Mouse (Mus musculus): ENCODE data around the gene Slc9a3.

Gene Slc9a3

DNA sequence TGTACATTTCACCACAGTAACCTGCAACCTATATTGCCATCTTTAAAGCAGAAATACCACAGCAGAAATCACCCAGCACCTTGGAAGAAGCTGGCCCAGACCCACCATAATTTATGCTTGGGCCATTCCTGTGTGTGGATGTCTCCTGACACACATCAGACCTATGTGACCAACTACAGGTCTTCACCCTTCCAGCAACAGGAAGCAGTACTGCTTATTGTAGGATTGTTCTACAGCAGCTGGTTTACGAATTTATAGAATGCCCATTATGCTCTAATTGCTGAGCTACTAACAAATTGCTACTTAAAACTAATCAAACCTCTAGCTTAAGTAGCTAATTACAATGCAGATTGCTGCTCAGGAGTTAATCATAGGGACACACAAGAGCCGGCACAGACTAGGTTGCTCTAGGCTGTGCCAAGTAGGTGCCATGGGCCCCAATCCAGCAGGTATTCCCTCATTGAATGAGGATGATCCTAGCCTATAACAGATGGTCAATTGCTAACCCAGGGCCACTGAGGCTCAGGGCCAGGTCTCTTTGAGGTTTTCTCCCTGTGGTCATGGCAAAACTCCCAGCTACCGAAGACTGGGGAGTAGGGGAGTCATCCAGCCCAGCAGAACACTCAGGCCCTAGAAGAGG, 24.8 kb downstream of the Slc9a3 start:
- DNase-seq (ENCODE audit: low spot score in 2 of 2) = no peak

DNA sequence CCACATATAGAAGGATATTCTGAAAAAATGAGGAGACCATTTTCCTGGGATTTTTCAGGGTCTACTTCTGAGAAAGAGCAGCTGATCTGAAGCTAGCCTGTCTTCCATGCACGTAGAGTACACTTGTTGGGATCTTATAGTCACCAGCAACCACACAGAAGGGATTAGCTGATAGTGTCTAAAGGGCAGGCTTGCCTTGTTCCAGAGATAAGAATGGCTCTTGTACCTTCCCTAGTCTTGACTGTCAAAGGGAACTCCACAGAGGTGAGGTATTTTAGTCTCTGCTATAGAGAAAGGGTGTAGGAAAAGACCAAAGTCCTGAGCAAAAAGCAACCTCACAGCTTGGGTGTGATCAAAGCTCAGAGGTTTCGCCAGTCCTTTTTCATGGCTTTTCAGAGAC, 26.1 kb downstream of the Slc9a3 start:
- no peak for DNase-seq (ENCODE audit: low spot score in 2 of 2)

DNA sequence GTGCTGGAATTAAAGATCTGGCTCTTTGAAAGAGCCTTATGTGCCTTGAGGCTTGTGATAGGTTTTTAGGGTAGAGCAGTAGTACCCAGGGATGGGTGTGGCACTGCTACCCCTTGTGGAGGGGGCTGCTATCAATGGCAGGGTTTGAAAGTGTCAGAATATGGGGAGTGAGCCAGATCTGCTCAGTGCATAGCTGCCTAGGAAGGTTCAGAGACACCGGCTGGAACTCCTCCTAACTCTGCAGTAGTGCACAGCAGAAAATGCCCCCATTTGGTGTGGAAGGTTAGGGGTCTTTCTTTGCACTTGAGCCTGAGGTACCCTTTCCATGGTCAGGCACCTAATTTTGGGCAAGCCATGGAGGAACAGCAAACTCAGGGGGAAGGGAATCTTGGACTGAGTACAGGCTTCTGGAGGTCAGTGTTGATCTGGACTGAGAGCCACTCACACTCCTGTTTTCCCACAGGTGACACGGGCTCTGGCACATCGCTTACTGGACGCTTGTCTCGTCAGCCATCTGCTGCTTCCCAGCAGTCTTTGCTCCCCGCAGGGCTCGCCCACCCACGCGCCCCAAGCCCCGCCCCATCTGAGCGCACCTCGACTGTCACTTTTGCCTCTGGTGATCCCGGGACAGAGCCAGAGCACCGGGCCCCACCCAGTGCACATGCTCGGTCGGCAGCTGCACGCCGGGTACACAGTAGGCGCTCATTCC, 45.2 kb downstream of the Slc9a3 start:
- peak in 1 of 2 experiments; percentile 17 for DNase-seq (ENCODE audit: low spot score in 2 of 2)

DNA sequence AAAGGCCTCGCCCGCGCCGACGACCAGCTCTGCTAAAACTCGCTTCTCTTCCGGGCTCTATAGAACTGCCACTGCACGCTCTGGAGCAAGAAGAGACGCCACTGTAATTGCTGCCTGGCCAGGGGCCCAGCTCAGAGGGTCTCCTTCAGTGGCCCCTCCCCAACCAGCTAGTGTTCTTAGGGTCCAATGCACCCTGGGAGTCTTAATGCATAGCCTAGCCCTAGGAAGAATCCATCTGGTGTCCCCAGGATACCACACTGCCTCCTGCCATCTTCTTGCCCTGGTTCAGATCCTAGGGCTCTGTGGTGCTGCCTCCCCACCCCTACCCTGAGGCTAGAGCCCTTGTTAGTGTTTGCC, 45.8 kb downstream of the Slc9a3 start:
- DNase-seq (ENCODE audit: low spot score in 2 of 2) = no peak

DNA sequence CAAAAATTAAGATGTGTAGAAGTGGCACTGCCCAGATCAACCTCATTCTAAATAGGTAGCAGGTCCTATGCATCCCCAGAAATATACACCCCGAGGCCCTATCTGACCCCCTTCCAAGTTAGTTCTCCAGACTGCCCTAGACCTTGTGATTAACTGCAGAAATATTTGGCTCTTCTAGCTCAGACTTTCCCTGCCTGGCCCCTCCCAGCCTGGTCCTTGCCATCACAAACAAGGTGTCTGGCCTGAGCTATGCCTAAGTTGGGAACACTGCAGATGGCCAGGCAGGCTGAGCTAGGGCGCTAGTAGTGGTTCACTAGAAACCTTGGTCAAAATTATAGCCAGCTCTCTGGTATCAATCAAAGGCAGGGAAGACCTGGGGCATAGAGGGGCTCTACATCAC, 46.2 kb downstream of the Slc9a3 start:
- no peak for DNase-seq (ENCODE audit: low spot score in 2 of 2)

DNA sequence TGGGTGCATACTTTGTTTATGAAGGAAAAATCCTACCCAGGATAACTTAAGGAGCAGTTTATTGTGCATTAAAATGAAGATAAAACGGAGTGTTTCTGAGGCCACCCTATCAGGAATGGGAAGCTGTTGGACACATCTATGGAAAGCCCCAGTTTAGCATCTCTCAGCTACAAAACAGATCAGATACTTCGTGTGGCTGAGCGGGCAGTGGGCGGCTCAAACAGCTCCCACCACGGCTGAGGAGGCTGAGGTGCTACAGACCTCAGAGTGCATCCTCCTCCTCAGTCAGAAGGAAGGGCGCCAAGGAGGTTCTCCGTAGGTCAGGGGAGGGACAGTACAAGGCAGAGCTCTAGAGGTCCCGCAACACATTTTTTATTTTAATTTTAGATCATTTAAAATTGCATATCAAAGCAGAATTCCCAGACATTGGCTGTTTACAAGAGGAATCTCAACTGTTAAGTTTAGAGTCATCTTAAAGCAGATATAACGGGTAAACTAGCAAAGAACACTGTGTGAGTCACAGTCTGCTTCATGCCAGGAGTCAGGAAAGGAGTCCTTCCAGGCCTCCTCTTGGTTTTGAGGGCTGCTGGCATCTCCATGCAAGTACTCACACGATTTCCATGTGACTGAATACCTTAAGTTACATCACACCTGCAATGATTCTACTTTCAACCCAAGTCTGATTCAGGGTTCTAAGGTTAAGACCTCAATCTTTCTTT, 48.3 kb downstream of the Slc9a3 start:
- no peak for DNase-seq (ENCODE audit: low spot score in 2 of 2)

DNA sequence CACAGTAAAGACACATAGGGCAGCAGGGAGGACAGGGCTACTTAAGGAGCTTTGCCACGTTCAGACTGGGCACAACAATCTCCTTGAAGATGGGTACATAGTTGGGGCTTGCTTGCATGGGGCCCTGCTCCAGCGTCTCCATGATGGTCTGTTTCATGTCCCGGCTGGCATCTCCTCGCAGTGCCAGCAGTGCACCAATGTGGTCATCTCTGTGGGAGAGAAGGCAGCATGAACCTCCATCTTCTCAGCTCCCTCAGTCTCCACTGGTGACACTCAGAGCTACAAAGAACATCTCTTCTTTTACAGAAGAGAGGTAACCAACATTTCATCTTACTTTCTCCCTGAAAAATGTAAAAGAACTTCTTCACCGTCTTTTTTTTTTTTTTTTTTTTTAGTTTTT, 50.8 kb downstream of the Slc9a3 start:
- no peak for DNase-seq (ENCODE audit: low spot score in 2 of 2)

DNA sequence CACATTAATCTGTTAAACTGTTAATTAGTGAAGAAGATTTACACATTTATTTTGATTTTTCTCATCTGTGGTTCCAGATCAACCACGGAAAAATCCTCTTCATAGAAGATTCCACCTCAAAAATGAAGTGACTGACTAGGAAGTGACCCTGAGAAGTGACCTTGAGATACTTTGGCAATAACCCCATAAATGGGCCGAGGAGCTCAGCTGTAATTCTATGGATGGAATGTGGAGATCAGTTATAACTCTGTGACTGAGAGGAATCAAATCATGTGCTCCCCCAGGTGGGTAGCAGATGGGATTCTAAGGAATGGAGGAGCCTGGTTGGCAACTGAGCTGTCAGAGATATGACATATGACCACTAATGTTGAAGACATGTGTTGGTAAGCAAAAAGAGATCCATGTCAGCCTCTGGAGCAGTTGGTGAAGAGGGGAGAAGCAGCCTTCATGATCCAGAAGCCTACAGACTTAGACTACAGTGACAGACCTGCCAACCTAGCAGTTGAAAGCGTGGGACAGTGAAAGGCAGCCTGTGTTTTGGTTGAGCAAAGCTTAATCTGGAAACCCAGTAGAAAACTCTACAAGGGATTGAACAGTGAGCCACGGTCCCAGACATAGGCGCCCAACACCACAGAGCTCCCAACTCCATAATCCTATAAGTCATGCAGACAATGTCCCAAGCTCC, 61.9 kb downstream of the Slc9a3 start:
- DNase-seq (ENCODE audit: low spot score in 2 of 2) = no peak

DNA sequence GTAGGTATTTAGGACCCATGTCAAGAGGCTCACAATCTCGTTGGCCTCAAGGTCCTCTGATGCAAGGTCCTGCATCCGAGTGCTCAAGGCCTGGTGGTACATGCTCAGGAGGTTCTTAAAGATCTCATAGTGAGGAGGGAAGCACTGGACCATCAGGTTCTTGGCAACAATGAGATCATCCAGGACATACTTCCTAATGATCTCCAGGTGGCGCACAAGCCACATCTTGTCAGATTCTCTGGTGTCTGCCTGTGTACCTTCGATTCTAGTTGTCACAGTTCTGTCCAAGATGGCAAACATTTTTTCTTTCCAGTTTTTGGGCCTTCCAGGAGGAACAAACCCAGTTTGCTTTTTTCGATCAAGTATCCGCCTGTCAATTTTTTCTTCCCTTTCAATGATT, 71.4 kb downstream of the Slc9a3 start:
- DNase-seq (ENCODE audit: low spot score in 2 of 2) = peak in 1 of 2 experiments; percentile 5

DNA sequence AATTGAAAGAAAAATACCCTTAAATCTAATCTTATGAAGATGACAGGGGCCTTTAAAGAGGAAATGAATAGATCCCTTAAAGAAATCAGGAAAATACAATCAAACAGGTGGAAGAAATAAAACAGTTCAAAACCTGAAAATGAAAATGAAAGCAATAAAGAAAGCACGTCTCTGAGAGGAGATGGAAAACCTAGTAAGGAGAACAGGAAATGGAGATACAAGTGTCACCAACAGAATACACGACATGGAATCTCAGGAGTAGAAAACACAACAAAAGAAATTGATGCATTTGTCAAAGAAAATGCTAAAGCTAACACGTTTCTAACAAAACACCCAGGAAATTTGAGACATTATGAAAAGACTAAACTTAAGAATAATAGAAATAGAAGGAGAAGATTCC, 75.2 kb downstream of the Slc9a3 start:
- no peak for DNase-seq (ENCODE audit: low spot score in 2 of 2)

DNA sequence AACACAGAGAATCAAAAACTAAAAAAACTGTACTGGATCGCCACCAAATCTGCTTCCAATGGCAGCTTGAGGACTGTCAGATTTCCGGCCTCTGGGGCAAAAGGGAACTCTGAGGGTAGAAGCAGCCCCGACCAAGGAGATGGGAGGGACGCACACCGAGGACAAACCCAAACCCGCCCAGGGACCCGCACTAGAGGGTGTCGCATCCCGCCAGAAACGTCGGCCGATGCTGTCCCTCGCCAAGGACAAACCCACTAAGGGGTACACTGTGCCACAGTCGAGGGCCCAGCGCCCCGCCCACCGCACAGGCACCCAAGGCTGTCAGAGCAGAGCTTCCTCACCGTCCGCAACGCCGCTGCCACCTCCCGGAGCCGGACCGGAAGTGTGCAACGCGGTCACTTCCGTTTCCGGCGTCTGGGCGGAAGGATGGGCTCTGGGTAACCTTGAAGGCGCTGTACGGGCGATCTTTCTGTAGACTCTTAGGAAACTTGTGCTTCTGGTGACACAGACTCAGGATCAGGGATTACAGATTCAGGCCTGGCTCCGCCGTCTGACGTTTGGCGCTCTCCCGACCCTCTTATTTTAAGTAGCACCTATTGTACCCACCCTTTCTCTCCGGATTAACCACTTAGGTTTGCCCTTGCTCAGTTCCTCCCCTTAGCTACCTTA, 87.2 kb downstream of the Slc9a3 start, which contains the start of gene Exoc3:
Gene Exoc3 (minus strand): TSS at position 416 of the 669 bp plus-strand sequence.
- DNase-seq (ENCODE audit: low spot score in 2 of 2) = peak; percentile 86 to 89

DNA sequence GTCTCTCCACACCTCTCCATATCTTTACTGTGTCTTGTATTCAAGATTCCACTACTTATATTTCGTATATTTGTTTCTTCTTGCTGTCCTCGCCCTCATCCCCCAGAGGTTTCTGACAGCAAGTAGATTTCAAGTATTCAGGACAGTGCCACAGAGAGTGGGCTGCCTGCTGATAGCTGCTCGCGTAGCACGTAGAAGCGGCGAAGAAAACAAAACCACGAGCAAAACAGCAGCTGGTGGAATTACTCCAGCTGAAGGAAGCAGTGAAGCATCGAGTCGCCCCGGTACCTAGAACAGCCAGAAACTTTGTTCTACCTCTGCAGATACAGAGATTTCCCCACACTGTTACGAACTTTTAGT, 87.7 kb downstream of the Slc9a3 start:
- DNase-seq (ENCODE audit: low spot score in 2 of 2) = no peak

DNA sequence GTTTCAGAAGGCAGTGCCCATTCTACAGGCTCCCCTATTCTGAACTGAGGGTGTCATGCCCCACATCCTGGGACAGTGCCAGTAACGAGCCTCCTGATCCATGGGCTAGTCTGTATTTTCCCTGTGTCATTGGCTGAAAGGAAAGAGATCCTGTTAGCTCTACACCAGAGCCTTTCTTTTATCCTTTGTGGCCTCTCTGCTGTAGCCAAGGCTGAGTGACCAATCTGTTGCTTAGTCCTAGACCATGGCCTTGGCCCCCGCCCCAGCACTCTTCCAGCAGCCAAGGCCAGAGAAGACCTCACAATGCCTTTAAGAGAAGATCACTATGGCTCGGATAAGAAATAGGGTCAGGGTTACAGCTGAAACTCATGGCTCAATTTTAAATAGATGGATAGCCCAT, 97.2 kb downstream of the Slc9a3 start:
- no peak for DNase-seq (ENCODE audit: low spot score in 2 of 2)
